Mouse (Mus musculus): ENCODE measurements around the gene Vmn1r180.

GRCm38 (mm10) chr7:23926678-23927077 lies 23.8 kb upstream of the Vmn1r180 start, which contains the start of gene Vmn1r179:
- TF ChIP-seq CTCF (IDR thresholded peaks at IDR 0.05; ENCODE audit: borderline replicate concordance, insufficient read depth, low read depth, low read length) (no peak), POLR2A (IDR thresholded peaks at IDR 0.05; ENCODE audit: borderline replicate concordance, insufficient read depth, low read length) (no peak)
